ENCODE assay signal across 8 mouse cellular contexts in the genomic region with DNA sequence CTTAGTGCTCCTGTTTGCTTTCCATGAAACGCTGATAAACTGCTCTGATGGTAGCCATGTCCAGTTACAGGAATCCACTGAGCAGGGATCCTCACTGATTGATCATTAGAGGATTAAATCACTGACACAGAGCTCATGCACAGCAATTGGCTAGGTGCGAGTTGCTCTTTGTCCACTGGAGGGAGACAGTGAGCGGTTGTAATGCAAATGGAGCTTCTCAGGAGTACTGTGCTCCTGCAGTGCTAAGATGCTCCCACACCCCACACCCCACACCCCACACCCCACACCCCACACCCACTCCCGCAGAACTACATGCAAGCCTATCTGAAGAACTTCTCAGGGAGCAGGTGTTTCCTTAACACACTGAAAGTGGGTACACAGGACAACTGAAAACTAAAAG. TPM values are rescaled to one million over a fixed set of nuclear protein-coding genes. Genes with fewer than 3 reads are reported as not detected.
DNase-seq lines count a peak whose midpoint lies in the region; ATAC-seq lines count a peak whose summit lies in the region.
"Not testable (repeated sequence)": the region's sequence is repeated elsewhere in the genome, so short reads cannot be mapped to it uniquely, and the experiment has no call there.

No protein-coding gene starts in this region.

- not testable (repeated sequence) for H3K9me3 ChIP-seq in forebrain, embryonic 11.5 days (ENCODE audit: control insufficient read depth, low read length); limb, embryonic 13.5 days

- peak; percentile 76 for ATAC-seq in forebrain, embryonic 11.5 days (replicated peaks; ENCODE audit: low FRiP score)
- peak; percentile 59; the same call in 1 of the 2 replicates for ATAC-seq in limb, embryonic 13.5 days (ENCODE audit: low FRiP score, low read depth)
- ATAC-seq in monocyte, adult 5-6 weeks (replicated peaks; ENCODE audit: insufficient number of reproducible peaks, low FRiP score, low TSS enrichment, poor library complexity, severe bottlenecking), result peak; percentile 74; the same call in 1 of the 2 replicates

- not testable (repeated sequence) for H3K27ac ChIP-seq in forebrain, embryonic 11.5 days (ENCODE audit: low read depth, low read length); limb, embryonic 13.5 days

- WGBS in forebrain, embryonic 11.5 days, result 4% methylated on average over 4 of the region's 4 CpGs
- 9% methylated on average over 4 of the region's 4 CpGs for WGBS in limb, embryonic 13.5 days

- not testable (repeated sequence) for H3K27me3 ChIP-seq in forebrain, embryonic 11.5 days (ENCODE audit: control insufficient read depth, insufficient read depth, low read length); limb, embryonic 13.5 days

- H3K4me2 ChIP-seq in forebrain, embryonic 11.5 days (ENCODE audit: low read depth, low read length, severe bottlenecking); limb, embryonic 13.5 days (replicated peaks): not testable (repeated sequence)

- H3K4me3 ChIP-seq in forebrain, embryonic 11.5 days (ENCODE audit: low read depth, low read length); limb, embryonic 13.5 days: not testable (repeated sequence)

- not testable (repeated sequence) for H3K4me1 ChIP-seq in forebrain, embryonic 11.5 days (replicated peaks; ENCODE audit: control insufficient read depth, insufficient read depth, low read length); limb, embryonic 13.5 days

- not testable (repeated sequence) for H3K9ac ChIP-seq in forebrain, embryonic 11.5 days (ENCODE audit: low read length); limb, embryonic 13.5 days

- peak; percentile 37 for DNase-seq in A20 (ENCODE audit: low read depth, low spot score)
- DNase-seq in adrenal gland, postnatal 36 days, result peak; percentile 63 to 73
- peak; percentile 72 for DNase-seq in forebrain, embryonic 11.5 days (ENCODE audit: low spot score)
- DNase-seq in heart, postnatal 36 days, result peak; percentile 56 to 67
- peak; percentile 75 for DNase-seq in kidney, postnatal 10 days
- peak; percentile 30 to 71 for DNase-seq in spleen, postnatal 10 days (ENCODE audit: low spot score in 2 of 2)

- intact Hi-C loops in heart, postnatal 36 days (cut with DNase I), result not testable (repeated sequence)

- not testable (repeated sequence) for H3K36me3 ChIP-seq in forebrain, embryonic 11.5 days (ENCODE audit: control insufficient read depth, insufficient read depth, low read length); limb, embryonic 13.5 days

RNA-seq across cellular contexts. Expression of a gene that starts 10.7 kb away (rescaled TPM):
- total RNA-seq in adrenal gland, postnatal 36 days (2021), result under 1 TPM; 0.59 to 0.93 TPM
- polyA plus RNA-seq in forebrain, embryonic 11.5 days (2014; fragmentation: Nextera tagmentation; extraction: Ambion mirVana), result 0.13 and 0.15 TPM in 2 replicates
- total RNA-seq in heart, postnatal 36 days (2021), result under 1 TPM; 0.22 TPM
- 0.54 and 0.55 TPM in 2 replicates for polyA plus RNA-seq in limb, embryonic 13.5 days (2015; fragmentation: Nextera tagmentation; extraction: Ambion mirVana)
- total RNA-seq in monocyte, adult 5-6 weeks (2017), result 3.0 to 3.4 TPM (median 3.3 TPM) in 3 replicates
